Mouse (Mus musculus) left cerebral cortex, adult 18-20 months (tissue): ENCODE results near the gene Gm5294. TPM values are rescaled to one million over a fixed set of nuclear protein-coding genes. Genes with fewer than 3 reads are reported as not detected.

Experiments used
- DNase-seq, 2 experiments: peaks; one replicate each; pipeline ENCODE4 v3.0.0; 2021 to 2022; ENCODE audit warnings: low spot score in 2 of 2, mixed read lengths in 1 of 2
- total RNA-seq, 2 experiments: library from RNA; stranded (reverse); gene quantifications; 2 replicates each; pipeline ENCODE4 v1.2.3; 2021

Gm5294 gene
- total RNA-seq, 2 experiments from 2014 or later: not detected

- DNase-seq: peak; percentile 91 to 93
Observed at GRCm38 (mm10) chr5:138848102-138848501, 28.2 kb downstream of the Gm5294 start.

- no peak for DNase-seq
Observed at GRCm38 (mm10) chr5:138849682-138850461, 30.0 kb downstream of the Gm5294 start.

- no peak for DNase-seq
Observed at GRCm38 (mm10) chr5:138850462-138850844, 30.6 kb downstream of the Gm5294 start.

GRCm38 (mm10) chr5:138851296-138851780, 31.5 kb downstream of the Gm5294 start:
- no peak for DNase-seq

DNA sequence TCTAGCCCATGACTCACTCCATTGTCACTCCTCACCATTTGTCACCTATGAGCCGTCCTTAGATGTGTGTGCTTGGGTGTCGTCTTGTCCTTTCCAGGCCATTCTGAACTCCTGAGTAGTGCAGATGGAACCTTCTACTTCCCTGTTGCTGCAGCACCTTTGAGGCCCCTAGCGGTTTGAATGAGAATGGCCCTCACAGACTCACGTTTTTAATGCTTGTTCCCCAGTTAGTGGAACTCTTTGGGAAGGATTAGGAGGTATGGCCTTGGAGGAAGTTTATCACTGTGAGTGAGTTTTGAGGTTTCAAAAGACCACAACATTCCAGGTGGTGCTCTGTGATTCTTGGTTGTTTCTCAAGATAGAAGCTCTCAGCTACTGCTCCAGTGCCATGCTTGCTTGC, 32.3 kb downstream of the Gm5294 start:
- no peak for DNase-seq

- DNase-seq: no peak
Observed at GRCm38 (mm10) chr5:138853349-138853748, 33.5 kb downstream of the Gm5294 start.

GRCm38 (mm10) chr5:138857010-138857617, 37.2 kb downstream of the Gm5294 start:
- DNase-seq: peak; percentile 86 to 91

- DNase-seq: no peak
Observed at GRCm38 (mm10) chr5:138857811-138858251, 38.0 kb downstream of the Gm5294 start.

- peak; percentile 20 to 22 for DNase-seq
Observed at GRCm38 (mm10) chr5:138863681-138864146, 43.8 kb downstream of the Gm5294 start.

DNA sequence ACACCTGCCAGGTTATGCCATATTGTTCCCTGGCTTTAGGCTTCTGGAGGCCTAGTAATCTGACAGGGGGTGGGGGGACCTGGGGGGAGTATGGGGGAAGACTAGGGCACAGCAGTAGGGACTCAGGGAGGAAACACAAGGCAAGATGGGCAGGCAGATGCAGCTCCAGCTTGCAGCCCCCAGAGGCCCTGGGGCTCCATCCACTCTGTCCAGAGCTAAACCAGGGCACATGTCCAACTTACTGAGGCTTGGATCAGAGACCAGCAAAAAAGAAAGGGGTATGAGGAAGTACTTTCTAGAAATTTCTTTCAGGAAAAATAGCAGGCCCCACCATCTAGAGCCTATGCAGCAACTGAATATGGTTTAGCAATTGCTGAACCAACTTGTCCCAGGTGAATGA, 44.3 kb downstream of the Gm5294 start:
- no peak for DNase-seq

- no peak for DNase-seq
Observed at GRCm38 (mm10) chr5:138864880-138865279, 45.0 kb downstream of the Gm5294 start.

GRCm38 (mm10) chr5:138865637-138866036, 45.8 kb downstream of the Gm5294 start:
- no peak for DNase-seq

Other genes with a start within 250 kb of the Gm5294 start
- 10 to 100 TPM; 31.2 to 33.8 TPM for gene Zfp68, start 200.3 kb upstream of the Gm5294 start, total RNA-seq
- 10 to 100 TPM; 15.9 to 16.7 TPM for gene A430033K04Rik, start 197.2 kb upstream of the Gm5294 start, total RNA-seq
- 10 to 100 TPM; 39.3 to 41.0 TPM for gene Fam20c, start 65.6 kb upstream of the Gm5294 start, total RNA-seq
- 10 to 100 TPM; 52.7 to 55.5 TPM for gene Pdgfa, start 177.3 kb downstream of the Gm5294 start, total RNA-seq